Mouse (Mus musculus): ENCODE measurements around the gene Prrt1. TPM values are rescaled to one million over a fixed set of nuclear protein-coding genes. Genes with fewer than 3 reads are reported as not detected.

The Prrt1 gene
- total RNA-seq, 2 experiments from 2014 or later: 0.35 to 1.5 TPM

Other genes starting within 250 kb of the Prrt1 start
- not detected for gene BC051142, start 230.7 kb upstream of the Prrt1 start, total RNA-seq (2021)
- not detected for gene Btnl4, start 152.2 kb upstream of the Prrt1 start, total RNA-seq (2021)
- gene Btnl6, start 112.2 kb upstream of the Prrt1 start, total RNA-seq (2021): not detected
- gene Notch4, start 65.3 kb upstream of the Prrt1 start, total RNA-seq (2021): 10 to 100 TPM; 11.0 to 14.0 TPM
- 1 to 10 TPM; 1.9 to 2.8 TPM for gene Gpsm3, start 39.7 kb upstream of the Prrt1 start, total RNA-seq (2021)
- 10 to 100 TPM; 12.1 to 13.9 TPM for gene Pbx2, start 38.3 kb upstream of the Prrt1 start, total RNA-seq (2021)
- gene Ager, start 31.7 kb upstream of the Prrt1 start, total RNA-seq (2021): under 1 TPM in 1 of 2 experiments, not detected in 1; 0.28 TPM
- gene Rnf5, start 25.8 kb upstream of the Prrt1 start, total RNA-seq (2021): 10 to 100 TPM; 17.3 to 18.0 TPM
- gene Agpat1, start 25.3 kb upstream of the Prrt1 start, total RNA-seq (2021): 10 to 100 TPM; 61.5 to 63.2 TPM
- gene Egfl8, start 13.6 kb upstream of the Prrt1 start, total RNA-seq (2021): 1 to 10 TPM; 1.3 to 2.6 TPM
- 10 to 100 TPM; 36.2 to 40.0 TPM for gene Ppt2, start 1.0 kb upstream of the Prrt1 start, total RNA-seq (2021)
- gene Fkbpl, start 15.2 kb downstream of the Prrt1 start, total RNA-seq (2021): 1 to 10 TPM; 6.0 to 8.2 TPM
- 1 to 10 TPM; 5.7 to 6.6 TPM for gene Atf6b, start 17.6 kb downstream of the Prrt1 start, total RNA-seq (2021)
- gene Tnxb, start 41.0 kb downstream of the Prrt1 start, total RNA-seq (2021): 10 to 100 TPM; 33.8 to 37.0 TPM
- gene C4b, start 114.3 kb downstream of the Prrt1 start, total RNA-seq (2021): 1 to 10 TPM; 3.6 to 6.3 TPM
- gene Cyp21a1, start 175.0 kb downstream of the Prrt1 start, total RNA-seq (2021): not detected
- 1 to 10 TPM; 5.8 to 8.7 TPM for gene Stk19, start 207.4 kb downstream of the Prrt1 start, total RNA-seq (2021)
- 1 to 10 TPM; 6.5 to 9.1 TPM for gene Dxo, start 207.5 kb downstream of the Prrt1 start, total RNA-seq (2021)
- gene Skiv2l, start 220.7 kb downstream of the Prrt1 start, total RNA-seq (2021): 10 to 100 TPM; 17.0 to 20.0 TPM
- 1 to 10 TPM; 8.8 to 9.0 TPM for gene Nelfe, start 220.9 kb downstream of the Prrt1 start, total RNA-seq (2021)
- gene Cfb, start 233.0 kb downstream of the Prrt1 start, total RNA-seq (2021): 1 to 10 TPM; 1.5 to 3.4 TPM
- 1 to 10 TPM; 4.6 to 5.7 TPM for gene Zbtb12, start 249.9 kb downstream of the Prrt1 start, total RNA-seq (2021)